Comparison of ENCODE assay signal across 8 mouse cellular contexts in the genomic region with DNA sequence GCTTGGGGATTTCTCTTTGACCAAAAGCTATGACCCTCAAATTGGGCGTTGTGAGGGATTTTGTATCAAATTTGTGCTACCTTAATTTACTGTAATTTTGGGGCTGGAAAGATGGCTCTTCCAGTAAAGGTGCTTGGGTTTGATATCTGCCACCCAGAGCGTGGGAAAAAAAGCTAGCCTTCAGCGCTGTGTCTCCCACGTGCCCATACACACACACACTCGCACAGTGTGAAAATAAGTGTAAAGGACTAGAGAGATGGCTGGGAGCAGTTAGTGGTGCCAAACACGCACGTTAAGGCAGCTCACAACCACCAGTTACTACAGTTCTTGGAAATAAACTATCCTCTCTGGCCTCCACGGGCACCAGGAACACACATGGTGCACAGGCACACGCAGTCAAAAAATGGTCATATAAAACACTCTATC. TPM values are rescaled to one million over a fixed set of nuclear protein-coding genes. Genes with fewer than 3 reads are reported as not detected.
DNase-seq lines count a peak whose midpoint lies in the region; TF ChIP-seq lines count a peak whose summit lies in the region.

No protein-coding gene starts in this region.

- H3K27ac ChIP-seq in spleen, adult 2 months (ENCODE audit: insufficient read depth, low read length), result peak overlapping the region; percentile 73
- peak overlapping the region; percentile 66; the same call in 1 of the 2 replicates for H3K27ac ChIP-seq in liver, adult 2 months (replicated peaks; ENCODE audit: insufficient read depth, low read depth, low read length)

- peaks cover 10% of the 10 kb centered on the region; the same call in 1 of the 2 replicates for H3K4me1 ChIP-seq in spleen, adult 2 months (ENCODE audit: control insufficient read depth, insufficient read depth, insufficient read length)
- peaks cover 11% of the 10 kb centered on the region; the same call in 1 of the 2 replicates for H3K4me1 ChIP-seq in liver, adult 2 months (ENCODE audit: control insufficient read depth, insufficient read depth, low read length)

- H3K4me3 ChIP-seq in spleen, adult 2 months (ENCODE audit: extremely low read depth, insufficient read depth, insufficient read length), result peak overlapping the region; percentile 61
- H3K4me3 ChIP-seq in liver, adult 2 months (ENCODE audit: insufficient read depth, low read depth, low read length), result peak overlapping the region; percentile 89

- no peak for TF ChIP-seq CTCF in spleen, adult 2 months (IDR thresholded peaks at IDR 0.05; ENCODE audit: extremely low read depth, insufficient read depth, insufficient read length, insufficient replicate concordance)
- no peak for TF ChIP-seq CTCF in liver, adult 2 months (IDR thresholded peaks at IDR 0.05; ENCODE audit: low read depth, low read length)

- peak overlapping the region; percentile 86 for H3K9ac ChIP-seq in liver, adult 2 months (ENCODE audit: low read depth, low read length)

- no peak for TF ChIP-seq POLR2A in spleen, adult 2 months (IDR thresholded peaks at IDR 0.05; ENCODE audit: low read depth, low read length)
- no peak for TF ChIP-seq POLR2A in liver, adult 2 months (IDR thresholded peaks at IDR 0.05; ENCODE audit: extremely low read depth, insufficient read depth, low read length)

- DNase-seq in cerebellum, adult 9-10 months, result peak; percentile 58
- no peak for DNase-seq in cerebellum, postnatal 25 days
- no peak for DNase-seq in spleen, adult 2 months (ENCODE audit: low read depth in 1 of 2, low spot score in 2 of 2)
- no peak for DNase-seq in spleen, postnatal 36 days (ENCODE audit: low spot score in 2 of 2)
- no peak for DNase-seq in liver, adult 2 months (ENCODE audit: extremely low read depth, low read depth, low spot score)
- DNase-seq in adipocyte (ENCODE audit: low spot score), result no peak
- DNase-seq in adrenal gland, postnatal 10 days, result no peak
- DNase-seq in right cerebral cortex, postnatal 4 days, result no peak

- H3K36me3 ChIP-seq in spleen, adult 2 months (ENCODE audit: control insufficient read depth, insufficient read depth, low read length), result peaks cover 8% of the 10 kb centered on the region
- peaks cover 19% of the 10 kb centered on the region for H3K36me3 ChIP-seq in liver, adult 2 months (ENCODE audit: control insufficient read depth, insufficient read depth, low read length)

- 52% methylated on average over 9 of the region's 9 CpGs for WGBS in spleen, adult 2 months
- 55% methylated on average over 9 of the region's 9 CpGs for WGBS in liver, adult 2 months

- no peaks in the 10 kb centered on the region for H3K27me3 ChIP-seq in spleen, adult 2 months (ENCODE audit: control insufficient read depth, insufficient read depth, low read length)
- H3K27me3 ChIP-seq in liver, adult 2 months (ENCODE audit: control insufficient read depth, insufficient read depth, low read length), result no peaks in the 10 kb centered on the region

- H3K79me2 ChIP-seq in liver, adult 2 months (ENCODE audit: control insufficient read depth, insufficient read depth, low read length), result 0 out of 2 replicates have a peak, but pooled peaks cover 5% of the 10 kb centered on the region

RNA-seq across cellular contexts. Expression of gene Hsp90aa1, which starts 5.5 kb away (rescaled TPM):
- polyA plus RNA-seq in spleen, adult 2 months (2012; rRNA removed), result 38.9 and 40.7 TPM in 2 replicates
- total RNA-seq in liver, adult 2 months (2014; rRNA removed), result 114 and 134 TPM in 2 replicates
- 36.4 and 49.8 TPM in 2 replicates for polyA plus RNA-seq in liver, adult 2 months (2012; rRNA removed)
- 100 to 1,000 TPM; 271 to 276 TPM for total RNA-seq in adrenal gland, postnatal 10 days (2021)

RNA-seq across cellular contexts. Expression of gene 1700001K19Rik, which starts 14.6 kb away (rescaled TPM):
- polyA plus RNA-seq in spleen, adult 2 months (2012; rRNA removed), result not detected in 2 replicates
- not detected in 2 replicates for total RNA-seq in liver, adult 2 months (2014; rRNA removed)
- polyA plus RNA-seq in liver, adult 2 months (2012; rRNA removed), result not detected in 2 replicates
- not detected for total RNA-seq in adrenal gland, postnatal 10 days (2021)

RNA-seq across cellular contexts. Expression of gene Wdr20, which starts 40.8 kb away (rescaled TPM):
- 11.4 and 11.9 TPM in 2 replicates for polyA plus RNA-seq in spleen, adult 2 months (2012; rRNA removed)
- total RNA-seq in liver, adult 2 months (2014; rRNA removed), result 19.5 and 21.0 TPM in 2 replicates
- 14.8 and 16.5 TPM in 2 replicates for polyA plus RNA-seq in liver, adult 2 months (2012; rRNA removed)
- total RNA-seq in adrenal gland, postnatal 10 days (2021), result 10 to 100 TPM; 37.2 to 45.6 TPM
